Mouse (Mus musculus) left cerebral cortex, postnatal 36 days (tissue): Measurements from ENCODE around the gene Olfr50. TPM values are rescaled to one million over a fixed set of nuclear protein-coding genes. Genes with fewer than 3 reads are reported as not detected.

Experiments
- DNase-seq, 2 experiments: peaks; one replicate each; pipeline ENCODE4 v3.0.0; 2021 to 2022; ENCODE audit warnings: low spot score in 2 of 2, mixed read lengths in 1 of 2
- intact Hi-C: fragments of 180-260 bp; cut with DNase I; formaldehyde crosslinking; loops from one replicate; pipeline ENCODE4 v1.15.1; 2025
- total RNA-seq, 2 experiments: library from RNA; stranded (reverse); gene quantifications; 2 replicates each; pipeline ENCODE4 v1.2.3; 2021

Gene Olfr50
- total RNA-seq = not detected

- no peak for DNase-seq
- intact Hi-C loops = no loop called here
Observed at GRCm38 (mm10) chr2:36790238-36790637, at the start of gene Olfr50. TSS of gene Olfr50 (plus strand) at chr2:36790538.

DNA sequence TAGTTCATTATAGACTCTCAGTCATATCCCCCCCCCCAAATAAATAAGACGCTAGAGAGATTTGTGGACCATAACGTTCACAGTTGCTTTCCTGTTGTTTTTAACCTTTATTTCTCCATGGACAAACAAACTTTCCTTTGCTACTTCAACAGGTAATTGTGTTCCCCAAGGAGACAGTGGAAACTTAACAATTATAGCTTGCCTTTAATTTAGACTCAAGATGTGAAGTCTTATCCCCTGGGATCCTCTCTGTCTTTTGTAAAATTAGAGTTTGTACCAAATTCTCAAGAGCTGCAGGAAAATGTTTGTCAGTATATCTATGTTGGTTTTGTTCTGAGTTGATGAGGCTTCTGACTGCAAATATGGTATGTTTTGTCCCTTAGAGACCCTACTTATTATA lies 6.4 kb upstream of the Olfr50 start, which contains the start of gene Olfr348:
Gene Olfr348 (plus strand): TSS at position 301 of the 400 bp plus-strand sequence.
- DNase-seq = no peak

GRCm38 (mm10) chr2:36816932-36817331 lies 26.6 kb downstream of the Olfr50 start, which contains the start of gene Olfr3:
TSS of gene Olfr3 (minus strand) at chr2:36817032.
- intact Hi-C loops = no loop called here
- DNase-seq = no peak

More for the DNA sequence above, 6.4 kb upstream of the Olfr50 start, which contains the start of gene Olfr348:
- intact Hi-C loops = no loop called here

GRCm38 (mm10) chr2:36846010-36846409 lies 55.7 kb downstream of the Olfr50 start, which contains the start of gene Olfr350:
TSS of gene Olfr350 (plus strand) at chr2:36846310.
- intact Hi-C loops = no loop called here
- no peak for DNase-seq

Other genes with a start within 250 kb of the Olfr50 start
- not detected for gene Olfr344, start 223.9 kb upstream of the Olfr50 start, total RNA-seq
- gene Olfr345, start 150.5 kb upstream of the Olfr50 start, total RNA-seq = not detected
- not detected for gene Olfr346, start 104.8 kb upstream of the Olfr50 start, total RNA-seq
- gene Olfr347, start 58.6 kb upstream of the Olfr50 start, total RNA-seq = not detected
- not detected for gene Olfr348, start 6.3 kb upstream of the Olfr50 start, total RNA-seq
- not detected for gene Olfr3, start 26.5 kb downstream of the Olfr50 start, total RNA-seq
- gene Olfr350, start 55.8 kb downstream of the Olfr50 start, total RNA-seq = not detected
- gene Olfr351, start 72.1 kb downstream of the Olfr50 start, total RNA-seq = not detected
- gene Olfr352, start 77.9 kb downstream of the Olfr50 start, total RNA-seq = not detected
- gene Olfr353, start 102.4 kb downstream of the Olfr50 start, total RNA-seq = not detected
- not detected for gene Olfr354, start 115.1 kb downstream of the Olfr50 start, total RNA-seq
- gene Olfr355, start 138.4 kb downstream of the Olfr50 start, total RNA-seq = not detected
- not detected for gene Olfr356, start 146.6 kb downstream of the Olfr50 start, total RNA-seq
- gene Olfr357, start 203.3 kb downstream of the Olfr50 start, total RNA-seq = not detected
- not detected for gene Olfr358, start 218.8 kb downstream of the Olfr50 start, total RNA-seq